Mouse (Mus musculus) kidney, embryonic 14.5 days (tissue): ENCODE measurements around the gene A330070K13Rik. TPM values are rescaled to one million over a fixed set of nuclear protein-coding genes. Genes with fewer than 3 reads are reported as not detected.

Source experiments
- ATAC-seq: fragments of 200-750 bp; cut with Nextera tagmentation; 2 replicates; pipeline ENCODE4 v1.8.0; 2017; ENCODE audit warnings: moderate number of reproducible peaks, mild to moderate bottlenecking, moderate TSS enrichment, moderate library complexity; ENCODE audit not compliant: low FRiP score, low TSS enrichment
- H3K27ac ChIP-seq: fragments of 300-500 bp; sonication (generic); 2 replicates; pipeline ENCODE4 v1.5.1; 2014; ENCODE audit warnings: low read depth, mild to moderate bottlenecking, low read length, moderate library complexity, mixed read lengths
- H3K27me3 ChIP-seq: fragments of 300-500 bp; sonication (generic); 2 replicates; pipeline ENCODE4 v1.6.1; 2014; ENCODE audit warnings: mild to moderate bottlenecking, low read length; ENCODE audit not compliant: control insufficient read depth, insufficient read depth
- H3K36me3 ChIP-seq: fragments of 300-500 bp; sonication (generic); 2 replicates; pipeline ENCODE4 v1.6.1; 2014; ENCODE audit warnings: low read length, mixed read lengths; ENCODE audit not compliant: control insufficient read depth, insufficient read depth
- H3K4me1 ChIP-seq: fragments of 300-500 bp; sonication (generic); 2 replicates; pipeline ENCODE4 v1.6.1; 2014; ENCODE audit warnings: low read length, mixed read lengths; ENCODE audit not compliant: control insufficient read depth, insufficient read depth
- H3K4me2 ChIP-seq: fragments of 300-500 bp; sonication (generic); replicated peaks from 2 replicates; pipeline ENCODE4 v1.6.1; 2014; ENCODE audit warnings: low read depth, mild to moderate bottlenecking, low read length
- H3K4me3 ChIP-seq: fragments of 300-500 bp; sonication (generic); 2 replicates; pipeline ENCODE4 v1.5.1; 2014; ENCODE audit warnings: mild to moderate bottlenecking, low read length
- H3K9ac ChIP-seq: fragments of 300-500 bp; sonication (generic); 2 replicates; pipeline ENCODE4 v1.6.1; 2014; ENCODE audit warnings: low read depth, mild to moderate bottlenecking, low read length, moderate library complexity
- H3K9me3 ChIP-seq: fragments of 300-500 bp; sonication (generic); 2 replicates; pipeline ENCODE4 v1.6.1; 2016; ENCODE audit warnings: low read length; ENCODE audit not compliant: control insufficient read depth
- WGBS: fragments of 180-500 bp; shearing (Covaris S2); extraction: QIAGEN DNeasy Blood & Tissue Kit; methylation state at CpG from one replicate; pipeline ENCODE4 v1.1.7; 2014; 5-methylcytosine and 5-hydroxymethylcytosine counted together
- polyA plus RNA-seq: library from polyadenylated mRNA; unstranded; fragments of >200 nt; fragmentation: Nextera tagmentation; extraction: Ambion mirVana; gene quantifications from 2 replicates; pipeline ENCODE4 v1.2.1, GENCODE M21; 2014

A330070K13Rik gene
- polyA plus RNA-seq, 1 experiment from 2014 or later = not detected

DNA sequence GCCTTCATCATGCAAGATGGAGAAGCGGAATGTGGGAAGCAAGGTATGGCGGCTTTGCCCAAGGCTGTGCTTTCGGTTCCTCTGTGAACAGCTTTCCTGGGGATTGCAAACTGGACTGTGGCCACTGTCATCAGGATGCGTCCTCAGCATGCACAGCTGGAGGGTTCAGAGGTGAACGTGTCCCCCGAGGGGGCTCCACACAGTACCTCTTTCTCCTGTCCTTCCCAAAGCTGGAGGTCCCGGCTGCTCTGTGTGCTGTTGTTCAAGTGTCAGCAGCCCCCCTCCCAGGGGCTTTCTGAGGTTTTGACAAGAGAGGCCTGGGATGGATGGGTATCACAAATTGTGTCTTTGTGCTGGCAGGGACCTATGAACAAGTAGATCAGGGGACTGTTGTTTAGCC lies 2.0 kb upstream of the A330070K13Rik start:
- no peak overlapping the region for H3K9ac ChIP-seq
- H3K27me3 ChIP-seq = no peaks in the 10 kb centered on the region
- no peak for ATAC-seq
- H3K4me3 ChIP-seq = no peak overlapping the region
- no peaks in the 10 kb centered on the region for H3K36me3 ChIP-seq
- H3K4me2 ChIP-seq = no peak overlapping the region
- H3K9me3 ChIP-seq = no peaks in the 10 kb centered on the region
- WGBS = 63% methylated on average over 7 of the region's 7 CpGs
- no peak overlapping the region for H3K27ac ChIP-seq
- H3K4me1 ChIP-seq = peaks cover 7% of the 10 kb centered on the region; the same call in 1 of the 2 replicates

DNA sequence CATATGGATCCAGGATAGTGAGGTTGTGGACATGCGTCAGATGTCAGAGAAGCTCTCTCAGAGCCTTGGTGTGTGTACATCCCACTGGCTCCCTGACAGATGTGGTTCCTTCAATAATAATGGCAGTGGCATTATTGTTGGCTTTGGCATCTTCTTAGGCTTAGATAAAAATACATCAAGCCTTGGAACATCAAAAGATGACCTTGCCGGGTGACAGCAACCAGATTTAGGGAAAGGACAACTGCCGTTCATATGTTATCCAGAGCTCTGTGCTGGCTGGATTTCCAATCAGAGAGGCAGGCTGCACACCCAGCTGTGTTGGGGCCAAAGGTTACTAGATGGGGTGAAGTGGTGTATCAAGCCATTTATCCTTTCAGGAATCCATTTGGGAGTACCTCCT lies 9.0 kb downstream of the A330070K13Rik start:
- no peak overlapping the region for H3K4me2 ChIP-seq
- no peak overlapping the region for H3K9ac ChIP-seq
- H3K4me1 ChIP-seq = no peaks in the 10 kb centered on the region
- no peak overlapping the region for H3K4me3 ChIP-seq
- H3K27me3 ChIP-seq = no peaks in the 10 kb centered on the region
- H3K27ac ChIP-seq = no peak overlapping the region
- WGBS = 96% methylated on average over 3 of the region's 3 CpGs
- H3K9me3 ChIP-seq = no peaks in the 10 kb centered on the region
- H3K36me3 ChIP-seq = no peaks in the 10 kb centered on the region
- ATAC-seq = no peak

- H3K27ac ChIP-seq = no peak within 1 kb of the TSS
- 69% methylated on average over 11 of the region's 11 CpGs for WGBS
- H3K9ac ChIP-seq = no peak within 1 kb of the TSS
- H3K9me3 ChIP-seq = no peaks in the 10 kb centered on the region
- no peak for ATAC-seq
- no peaks in the 10 kb centered on the region for H3K27me3 ChIP-seq
- no peaks in the 10 kb centered on the region for H3K4me1 ChIP-seq
- no peaks in the 10 kb centered on the region for H3K36me3 ChIP-seq
- no peak within 1 kb of the TSS for H3K4me2 ChIP-seq
- no peak within 1 kb of the TSS for H3K4me3 ChIP-seq
These were observed 15.2 kb downstream of the A330070K13Rik start, which contains the start of gene Caln1 for GRCm38 (mm10) chr5:130369237-130369636. Gene Caln1, plus strand, starts transcription at chr5:130369455.

- no peaks in the 10 kb centered on the region for H3K36me3 ChIP-seq
- no peaks in the 10 kb centered on the region for H3K27me3 ChIP-seq
- H3K27ac ChIP-seq = no peak overlapping the region
- no peaks in the 10 kb centered on the region for H3K4me1 ChIP-seq
- WGBS = 86% methylated on average over 6 of the region's 6 CpGs
- no peaks in the 10 kb centered on the region for H3K9me3 ChIP-seq
- no peak overlapping the region for H3K4me2 ChIP-seq
- ATAC-seq = no peak
- no peak overlapping the region for H3K4me3 ChIP-seq
- no peak overlapping the region for H3K9ac ChIP-seq
These were observed 16.2 kb downstream of the A330070K13Rik start for GRCm38 (mm10) chr5:130368236-130368635.

DNA sequence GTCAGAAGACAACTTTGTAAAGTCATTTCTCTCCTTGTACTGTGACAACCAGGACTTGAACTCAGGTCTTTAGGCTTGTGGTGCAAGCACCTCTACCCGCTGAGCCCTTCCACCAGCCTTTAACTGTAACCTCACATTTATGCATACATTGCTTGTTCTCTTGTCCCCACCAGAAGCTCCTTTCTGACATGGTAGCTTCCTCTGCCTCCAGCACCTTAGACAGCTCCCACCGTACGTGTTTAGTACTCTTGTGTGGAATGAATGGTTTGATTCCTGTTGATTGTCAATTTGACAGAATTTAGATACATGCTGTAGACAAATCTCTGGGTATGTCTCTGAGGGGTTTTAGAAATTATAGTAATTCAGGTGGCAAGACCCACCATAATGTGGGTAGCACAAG lies 20.7 kb downstream of the A330070K13Rik start:
- Histone ChIP-seq H3K4me2 (no peak overlapping the region), H3K27ac (no peak overlapping the region), H3K9ac (no peak overlapping the region), H3K9me3 (no peaks in the 10 kb centered on the region), H3K27me3 (no peaks in the 10 kb centered on the region), H3K4me3 (no peak overlapping the region), H3K4me1 (no peaks in the 10 kb centered on the region), H3K36me3 (no peaks in the 10 kb centered on the region)
- WGBS = 36% methylated on average over 3 of the region's 3 CpGs
- ATAC-seq = no peak

DNA sequence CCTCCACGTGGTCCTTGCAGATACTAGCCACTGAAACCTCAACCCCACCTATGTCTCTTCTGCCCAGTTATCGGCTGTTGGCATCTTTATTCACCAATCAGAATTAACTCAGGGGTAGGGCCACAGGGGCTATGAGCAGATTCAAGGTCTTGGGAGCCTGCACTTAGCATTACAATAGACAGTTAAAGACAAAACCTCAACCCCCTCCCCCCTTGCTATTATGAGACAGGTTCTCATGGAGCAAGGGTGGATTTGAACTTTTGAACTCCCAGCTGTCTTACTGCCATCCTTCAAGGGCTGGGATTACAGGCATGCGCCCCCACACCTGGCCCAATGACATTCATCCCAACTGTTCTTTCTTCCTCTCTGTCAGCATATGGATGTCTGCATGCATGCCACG lies 21.3 kb downstream of the A330070K13Rik start:
- Histone ChIP-seq H3K4me2 (no peak overlapping the region), H3K27ac (no peak overlapping the region), H3K27me3 (no peaks in the 10 kb centered on the region), H3K9ac (no peak overlapping the region), H3K4me3 (no peak overlapping the region), H3K4me1 (no peaks in the 10 kb centered on the region), H3K36me3 (no peaks in the 10 kb centered on the region), H3K9me3 (no peaks in the 10 kb centered on the region)
- 61% methylated on average over 4 of the region's 4 CpGs for WGBS
- no peak for ATAC-seq

DNA sequence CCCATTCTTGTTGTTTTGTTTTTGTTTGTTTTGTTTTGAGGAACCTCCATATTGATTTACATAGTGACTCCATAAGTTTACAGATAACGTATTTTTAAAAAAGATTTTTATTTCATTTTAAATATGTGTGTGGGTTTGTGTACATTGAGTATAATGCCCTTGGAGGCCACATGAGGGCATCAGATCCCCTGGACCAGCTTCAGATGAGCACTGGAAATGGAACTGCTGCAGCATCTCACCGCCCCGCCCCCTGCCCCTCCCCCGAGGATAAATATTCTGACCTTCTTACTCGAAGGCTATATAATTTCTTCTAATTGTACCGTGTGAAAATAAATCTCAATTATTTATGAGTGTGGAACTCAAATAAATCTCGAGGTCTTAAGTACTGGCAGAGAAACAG lies 29.2 kb downstream of the A330070K13Rik start:
- H3K27me3 ChIP-seq = no peaks in the 10 kb centered on the region
- H3K4me3 ChIP-seq = no peak overlapping the region
- H3K9ac ChIP-seq = no peak overlapping the region
- H3K4me1 ChIP-seq = no peaks in the 10 kb centered on the region
- no peaks in the 10 kb centered on the region for H3K36me3 ChIP-seq
- no peaks in the 10 kb centered on the region for H3K9me3 ChIP-seq
- no peak for ATAC-seq
- 50% methylated on average over 7 of the region's 7 CpGs for WGBS
- H3K4me2 ChIP-seq = no peak overlapping the region
- H3K27ac ChIP-seq = no peak overlapping the region

- Histone ChIP-seq H3K9me3 (peaks cover 7% of the 10 kb centered on the region; the same call in 1 of the 2 replicates), H3K27ac (no peak overlapping the region), H3K4me3 (no peak overlapping the region), H3K27me3 (no peaks in the 10 kb centered on the region), H3K9ac (no peak overlapping the region), H3K36me3 (peaks cover 12% of the 10 kb centered on the region), H3K4me1 (no peaks in the 10 kb centered on the region), H3K4me2 (no peak overlapping the region)
- ATAC-seq = no peak
- 78% methylated on average over 2 of the region's 2 CpGs for WGBS
These were observed 38.6 kb downstream of the A330070K13Rik start for GRCm38 (mm10) chr5:130345871-130346270.

- Histone ChIP-seq H3K4me1 (no peaks in the 10 kb centered on the region), H3K9me3 (peaks cover 7% of the 10 kb centered on the region; the same call in 1 of the 2 replicates), H3K9ac (no peak overlapping the region), H3K27me3 (no peaks in the 10 kb centered on the region), H3K36me3 (peaks cover 17% of the 10 kb centered on the region), H3K4me2 (no peak overlapping the region), H3K27ac (no peak overlapping the region), H3K4me3 (no peak overlapping the region)
- WGBS = 94% methylated on average over 7 of the region's 7 CpGs
- ATAC-seq = no peak
These were observed 39.4 kb downstream of the A330070K13Rik start for GRCm38 (mm10) chr5:130344999-130345398.
